Mouse (Mus musculus) hindbrain, embryonic 16.5 days (tissue): ENCODE measurements around the gene Igf2r. TPM values are rescaled to one million over a fixed set of nuclear protein-coding genes. Genes with fewer than 3 reads are reported as not detected.

Experiments
- ATAC-seq: fragments of 200-750 bp; cut with Nextera tagmentation; 2 replicates; pipeline ENCODE4 v1.8.0; 2017; ENCODE audit warnings: moderate TSS enrichment, moderate library complexity
- H3K27ac ChIP-seq: fragments of 300-500 bp; sonication (generic); 2 replicates; pipeline ENCODE4 v1.5.1; 2014; ENCODE audit warnings: low read depth, mild to moderate bottlenecking, control low read depth, low read length, moderate library complexity
- H3K27me3 ChIP-seq: fragments of 300-500 bp; sonication (generic); replicated peaks from 2 replicates; pipeline ENCODE4 v1.6.1; 2014; ENCODE audit warnings: low read length; ENCODE audit not compliant: control insufficient read depth, insufficient read depth
- H3K36me3 ChIP-seq: fragments of 300-500 bp; sonication (generic); 2 replicates; pipeline ENCODE4 v1.6.1; 2014; ENCODE audit warnings: mild to moderate bottlenecking, low read length, moderate library complexity, mixed read lengths; ENCODE audit not compliant: control insufficient read depth, insufficient read depth
- H3K4me1 ChIP-seq: fragments of 300-500 bp; sonication (generic); 2 replicates; pipeline ENCODE4 v1.6.1; 2014; ENCODE audit warnings: low read depth, low read length; ENCODE audit not compliant: control insufficient read depth, insufficient read depth
- H3K4me2 ChIP-seq: fragments of 300-500 bp; sonication (generic); 2 replicates; pipeline ENCODE4 v1.6.1; 2014; ENCODE audit warnings: mild to moderate bottlenecking, low read length, control low read depth, moderate library complexity
- H3K4me3 ChIP-seq: fragments of 300-500 bp; sonication (generic); 2 replicates; pipeline ENCODE4 v1.5.1; 2014; ENCODE audit warnings: mild to moderate bottlenecking, low read length, control low read depth, moderate library complexity
- H3K9ac ChIP-seq: fragments of 300-500 bp; sonication (generic); 2 replicates; pipeline ENCODE4 v1.6.1; 2014; ENCODE audit warnings: low read depth, mild to moderate bottlenecking, control low read depth, low read length, moderate library complexity
- H3K9me3 ChIP-seq: fragments of 300-500 bp; sonication (generic); 2 replicates; pipeline ENCODE4 v1.6.1; 2014; ENCODE audit warnings: mild to moderate bottlenecking, low read length, moderate library complexity; ENCODE audit not compliant: control insufficient read depth
- WGBS: fragments of 180-500 bp; shearing (Covaris S2); extraction: QIAGEN DNeasy Blood & Tissue Kit; methylation state at CpG from one replicate; pipeline ENCODE4 v1.1.7; 2014; 5-methylcytosine and 5-hydroxymethylcytosine counted together
- polyA plus RNA-seq: library from polyadenylated mRNA; unstranded; fragments of >200 nt; fragmentation: Nextera tagmentation; extraction: Ambion mirVana; gene quantifications from 2 replicates; pipeline ENCODE4 v1.2.1, GENCODE M21; 2015

Igf2r gene
- polyA plus RNA-seq, result 6.4 and 10.1 TPM in 2 replicates

- Histone ChIP-seq H3K9me3 (no peaks in the 10 kb centered on the region), H3K4me1 (peaks cover 20% of the 10 kb centered on the region), H3K4me3 (peak within 1 kb of the TSS; percentile 62), H3K36me3 (no peaks in the 10 kb centered on the region), H3K27ac (peak within 1 kb of the TSS; percentile 81), H3K9ac (peak within 1 kb of the TSS; percentile 74), H3K4me2 (peak within 1 kb of the TSS; percentile 76), H3K27me3 (no peaks in the 10 kb centered on the region)
- WGBS, result 6% methylated on average over 64 of the region's 67 CpGs
- ATAC-seq, result peak; percentile 95
These were observed at the start of gene Igf2r for GRCm38 (mm10) chr17:12769380-12769921. Gene Igf2r (minus strand): TSS chr17:12769664.

- no peak overlapping the region for H3K4me3 ChIP-seq
- no peak overlapping the region for H3K9ac ChIP-seq
- ATAC-seq, result no peak
- no peak overlapping the region for H3K4me2 ChIP-seq
- no peak overlapping the region for H3K27ac ChIP-seq
- no peaks in the 10 kb centered on the region for H3K27me3 ChIP-seq
- H3K36me3 ChIP-seq, result no peaks in the 10 kb centered on the region
- no peaks in the 10 kb centered on the region for H3K4me1 ChIP-seq
- 93% methylated on average over 4 of the region's 4 CpGs for WGBS
- H3K9me3 ChIP-seq, result peaks cover 8% of the 10 kb centered on the region; the same call in 1 of the 2 replicates
These were observed 46.4 kb upstream of the Igf2r start for GRCm38 (mm10) chr17:12815885-12816284.

GRCm38 (mm10) chr17:12814502-12814901, 45.0 kb upstream of the Igf2r start:
- no peaks in the 10 kb centered on the region for H3K9me3 ChIP-seq
- no peak overlapping the region for H3K4me3 ChIP-seq
- ATAC-seq, result no peak
- no peaks in the 10 kb centered on the region for H3K36me3 ChIP-seq
- H3K27me3 ChIP-seq, result no peaks in the 10 kb centered on the region
- no peak overlapping the region for H3K9ac ChIP-seq
- H3K27ac ChIP-seq, result no peak overlapping the region
- no peaks in the 10 kb centered on the region; the same call in 1 of the 2 replicates for H3K4me1 ChIP-seq
- 88% methylated on average over 3 of the region's 3 CpGs for WGBS
- no peak overlapping the region for H3K4me2 ChIP-seq

- Histone ChIP-seq H3K27me3 (no peaks in the 10 kb centered on the region), H3K27ac (no peak overlapping the region), H3K9me3 (no peaks in the 10 kb centered on the region), H3K4me3 (no peak overlapping the region), H3K9ac (no peak overlapping the region), H3K4me1 (no peaks in the 10 kb centered on the region; the same call in 1 of the 2 replicates), H3K36me3 (no peaks in the 10 kb centered on the region), H3K4me2 (no peak overlapping the region)
- ATAC-seq, result no peak; the same call in 1 of the 2 replicates
- WGBS, result 85% methylated on average over 1 of the region's 1 CpGs
These were observed 41.5 kb upstream of the Igf2r start for GRCm38 (mm10) chr17:12810973-12811303.

GRCm38 (mm10) chr17:12810103-12810972, 40.9 kb upstream of the Igf2r start:
- Histone ChIP-seq H3K36me3 (no peaks in the 10 kb centered on the region), H3K9ac (no peak overlapping the region), H3K4me1 (no peaks in the 10 kb centered on the region; the same call in 1 of the 2 replicates), H3K27ac (0 out of 2 replicates have a peak overlapping the region, but pooled peaks have one; percentile 0), H3K27me3 (no peaks in the 10 kb centered on the region), H3K4me3 (no peak overlapping the region), H3K4me2 (no peak overlapping the region), H3K9me3 (no peaks in the 10 kb centered on the region)
- 25% methylated on average over 14 of the region's 14 CpGs for WGBS
- peak; percentile 79 for ATAC-seq

GRCm38 (mm10) chr17:12808851-12809250, 39.4 kb upstream of the Igf2r start:
- ATAC-seq, result no peak
- Histone ChIP-seq H3K4me1 (no peaks in the 10 kb centered on the region; the same call in 1 of the 2 replicates), H3K9ac (no peak overlapping the region), H3K27me3 (no peaks in the 10 kb centered on the region), H3K9me3 (no peaks in the 10 kb centered on the region), H3K4me3 (no peak overlapping the region), H3K4me2 (no peak overlapping the region), H3K36me3 (no peaks in the 10 kb centered on the region), H3K27ac (no peak overlapping the region)
- WGBS, result 91% methylated on average over 6 of the region's 6 CpGs

- ATAC-seq, result no peak
- H3K4me2 ChIP-seq, result no peak overlapping the region
- H3K27me3 ChIP-seq, result no peaks in the 10 kb centered on the region
These were observed 35.4 kb upstream of the Igf2r start for GRCm38 (mm10) chr17:12804584-12805445.

GRCm38 (mm10) chr17:12801861-12802540, 32.5 kb upstream of the Igf2r start:
- 48% methylated on average over 9 of the region's 9 CpGs for WGBS
- H3K27ac ChIP-seq, result no peak overlapping the region
- no peak for ATAC-seq
- H3K9ac ChIP-seq, result no peak overlapping the region
- H3K36me3 ChIP-seq, result no peaks in the 10 kb centered on the region
- no peaks in the 10 kb centered on the region for H3K4me1 ChIP-seq
- no peak overlapping the region for H3K4me2 ChIP-seq
- no peak overlapping the region for H3K4me3 ChIP-seq
- H3K9me3 ChIP-seq, result no peaks in the 10 kb centered on the region
- H3K27me3 ChIP-seq, result no peaks in the 10 kb centered on the region

More at GRCm38 (mm10) chr17:12804584-12805445, 35.4 kb upstream of the Igf2r start:
- Histone ChIP-seq H3K9ac (no peak overlapping the region), H3K27ac (no peak overlapping the region), H3K36me3 (no peaks in the 10 kb centered on the region), H3K9me3 (no peaks in the 10 kb centered on the region), H3K4me3 (no peak overlapping the region), H3K4me1 (no peaks in the 10 kb centered on the region)
